Mouse (Mus musculus) G1E (cell line): ENCODE data around the gene Mecom.

Experiments
- CTCF ChIP-seq: IDR thresholded peaks from 2 replicates; pipeline ENCODE4 v1.5.1; 2012; ENCODE audit warnings: low read depth, low read length, inconsistent platforms, mixed read lengths
- GATA1 ChIP-seq: IDR thresholded peaks from 2 replicates; pipeline ENCODE4 v1.6.1; 2012; ENCODE audit warnings: borderline replicate concordance, low read length, inconsistent platforms, mixed read lengths
- GATA2 ChIP-seq: IDR thresholded peaks from 2 replicates; pipeline ENCODE4 v1.6.1; 2012; ENCODE audit warnings: low read depth, low read length, inconsistent platforms, borderline replicate concordance
- TAL1 ChIP-seq: conservative IDR thresholded peaks from 2 replicates; pipeline ENCODE4 v1.6.1; 2012; ENCODE audit warnings: low read depth, low read length, inconsistent platforms, mixed read lengths

GRCm38 (mm10) chr3:30332337-30332736 lies 215.5 kb downstream of the Mecom start:
- TF ChIP-seq CTCF (no peak), TAL1 (no peak), GATA1 (no peak), GATA2 (no peak)
